Mouse (Mus musculus): ENCODE results near the gene Efnb3.

The Efnb3 gene

GRCm38 (mm10) chr11:69584008-69584407, 24.0 kb upstream of the Efnb3 start:
- no peak for DNase-seq (ENCODE audit: low read depth in 1 of 2, low spot score in 2 of 2)

GRCm38 (mm10) chr11:69582230-69582805, 22.3 kb upstream of the Efnb3 start:
- no peak for DNase-seq (ENCODE audit: low read depth in 1 of 2, low spot score in 2 of 2)

GRCm38 (mm10) chr11:69581814-69582213, 21.8 kb upstream of the Efnb3 start:
- no peak for DNase-seq (ENCODE audit: low read depth in 1 of 2, low spot score in 2 of 2)

- peak; percentile 80 for DNase-seq (ENCODE audit: low read depth in 1 of 2, low spot score in 2 of 2)
Observed at GRCm38 (mm10) chr11:69581147-69581688, 21.2 kb upstream of the Efnb3 start.

- DNase-seq (ENCODE audit: low read depth in 1 of 2, low spot score in 2 of 2): no peak
Observed at GRCm38 (mm10) chr11:69580572-69581146, 20.7 kb upstream of the Efnb3 start.

GRCm38 (mm10) chr11:69580091-69580514, 20.1 kb upstream of the Efnb3 start, which contains the start of the genes Wrap53 and Trp53:
Gene Wrap53 (minus strand): TSS chr11:69580255.
Gene Trp53 (plus strand): TSS chr11:69580359.
- DNase-seq (ENCODE audit: low read depth in 1 of 2, low spot score in 2 of 2): peak; percentile 78 to 86

- DNase-seq (ENCODE audit: low read depth in 1 of 2, low spot score in 2 of 2): peak; percentile 94 to 95
Observed at GRCm38 (mm10) chr11:69579128-69580017, 19.4 kb upstream of the Efnb3 start.

GRCm38 (mm10) chr11:69578301-69578700, 18.3 kb upstream of the Efnb3 start:
- DNase-seq (ENCODE audit: low read depth in 1 of 2, low spot score in 2 of 2): no peak

- no peak for DNase-seq (ENCODE audit: low read depth in 1 of 2, low spot score in 2 of 2)
Observed at GRCm38 (mm10) chr11:69576307-69576706, 16.3 kb upstream of the Efnb3 start.

- DNase-seq (ENCODE audit: low read depth in 1 of 2, low spot score in 2 of 2): no peak
Observed at GRCm38 (mm10) chr11:69575220-69575619, 15.2 kb upstream of the Efnb3 start.

GRCm38 (mm10) chr11:69565131-69565530, 5.1 kb upstream of the Efnb3 start:
- no peak for DNase-seq (ENCODE audit: low read depth in 1 of 2, low spot score in 2 of 2)

GRCm38 (mm10) chr11:69564391-69564790, 4.4 kb upstream of the Efnb3 start:
- DNase-seq (ENCODE audit: low read depth in 1 of 2, low spot score in 2 of 2): no peak

- DNase-seq (ENCODE audit: low read depth in 1 of 2, low spot score in 2 of 2): no peak
Observed at GRCm38 (mm10) chr11:69563373-69563772, 3.4 kb upstream of the Efnb3 start.

GRCm38 (mm10) chr11:69560896-69561854, 1.2 kb upstream of the Efnb3 start:
- no peak for DNase-seq (ENCODE audit: low read depth in 1 of 2, low spot score in 2 of 2)

- DNase-seq (ENCODE audit: low read depth in 1 of 2, low spot score in 2 of 2): no peak
Observed at GRCm38 (mm10) chr11:69559183-69559582, 822 bp downstream of the Efnb3 start.

- DNase-seq (ENCODE audit: low read depth in 1 of 2, low spot score in 2 of 2): no peak
Observed at GRCm38 (mm10) chr11:69558756-69559155, 1.2 kb downstream of the Efnb3 start.

GRCm38 (mm10) chr11:69557381-69557958, 2.5 kb downstream of the Efnb3 start:
- no peak for DNase-seq (ENCODE audit: low read depth in 1 of 2, low spot score in 2 of 2)

GRCm38 (mm10) chr11:69554539-69555140, 5.4 kb downstream of the Efnb3 start:
- no peak for DNase-seq (ENCODE audit: low read depth in 1 of 2, low spot score in 2 of 2)

- DNase-seq (ENCODE audit: low read depth in 1 of 2, low spot score in 2 of 2): no peak
Observed at GRCm38 (mm10) chr11:69553341-69553721, 6.7 kb downstream of the Efnb3 start.

Data from monocyte, adult 2 months (primary cell).